Comparison of ENCODE assay signal across 24 mouse cellular contexts in genomic region chr12:14318693-14319092, GRCm38 (mm10).
DNase-seq lines count a peak whose midpoint lies in the region; ATAC-seq and TF ChIP-seq lines count a peak whose summit lies in the region.
"Had no signal": no experiment of that assay in that cellular context is flagged by ENCODE, and none has a peak within 500 bp of the region (broad histone marks: within the 10 kb centered on the region; RNA-seq: fewer than 3 reads in every experiment).

No protein-coding gene starts in this region.

- no peak for TF ChIP-seq POLR2A in limb, embryonic 14.5 days (IDR thresholded peaks at IDR 0.05; ENCODE audit: borderline replicate concordance, extremely low read depth, insufficient read depth, insufficient read length)

- no peak overlapping the region for H3K4me3 ChIP-seq in kidney, postnatal 0 days (replicated peaks; ENCODE audit: low read depth, low read length)
- no peak overlapping the region for H3K4me3 ChIP-seq in limb, embryonic 13.5 days
- H3K4me3 ChIP-seq in limb, embryonic 10.5 days, result no peak overlapping the region
- no peak overlapping the region for H3K4me3 ChIP-seq in limb, embryonic 14.5 days (replicated peaks; ENCODE audit: low read length)
- H3K4me3 ChIP-seq: embryonic facial prominence, embryonic 13.5 days; forebrain, embryonic 10.5 days; forebrain, embryonic 13.5 days; gastrocnemius, adult 2 months had no signal

- no peak for ATAC-seq in kidney, postnatal 0 days (replicated peaks; ENCODE audit: low FRiP score, low read depth)
- ATAC-seq in limb, embryonic 13.5 days (ENCODE audit: low FRiP score, low read depth), result peak; percentile 40; the same call in 1 of the 2 replicates
- ATAC-seq in limb, embryonic 14.5 days (ENCODE audit: low FRiP score, low read depth), result peak; percentile 50; the same call in 1 of the 2 replicates
- ATAC-seq: CD4-positive, CD25-positive, alpha-beta regulatory T cell, adult 4 months; forebrain, embryonic 13.5 days; forebrain, embryonic 16.5 days; hindbrain, postnatal 0 days had no signal

- no peak for TF ChIP-seq CTCF in kidney, postnatal 0 days (IDR thresholded peaks at IDR 0.05; ENCODE audit: low read depth)

- no peaks in the 10 kb centered on the region for H3K36me3 ChIP-seq in kidney, postnatal 0 days (ENCODE audit: insufficient read depth, low read length)
- H3K36me3 ChIP-seq in limb, embryonic 13.5 days, result no peaks in the 10 kb centered on the region
- H3K36me3 ChIP-seq in limb, embryonic 10.5 days, result no peaks in the 10 kb centered on the region
- H3K36me3 ChIP-seq in limb, embryonic 14.5 days (ENCODE audit: control insufficient read depth, insufficient read depth, low read length), result no peaks in the 10 kb centered on the region
- H3K36me3 ChIP-seq: embryonic facial prominence, embryonic 13.5 days; forebrain, embryonic 10.5 days had no signal

- no peak overlapping the region for H3K4me2 ChIP-seq in kidney, postnatal 0 days (ENCODE audit: low read length)
- H3K4me2 ChIP-seq in limb, embryonic 13.5 days (replicated peaks), result no peak overlapping the region
- H3K4me2 ChIP-seq in limb, embryonic 14.5 days (replicated peaks; ENCODE audit: low read depth, low read length, severe bottlenecking), result no peak overlapping the region
- H3K4me2 ChIP-seq: embryonic facial prominence, embryonic 13.5 days; forebrain, embryonic 13.5 days; heart, embryonic 11.5 days; hindbrain, embryonic 14.5 days had no signal

- intact Hi-C loops in heart, postnatal 36 days (cut with DNase I), result loop anchor here (10.0 kb wide), 1 partner anchor 714 kb away; no protein-coding TSS in a partner anchor

- no peaks in the 10 kb centered on the region for H3K4me1 ChIP-seq in kidney, postnatal 0 days (replicated peaks; ENCODE audit: insufficient read depth, low read length)
- no peaks in the 10 kb centered on the region for H3K4me1 ChIP-seq in limb, embryonic 13.5 days
- no peaks in the 10 kb centered on the region for H3K4me1 ChIP-seq in limb, embryonic 10.5 days
- no peaks in the 10 kb centered on the region for H3K4me1 ChIP-seq in limb, embryonic 14.5 days (ENCODE audit: control insufficient read depth, insufficient read depth, low read length)
- H3K4me1 ChIP-seq: embryonic facial prominence, embryonic 13.5 days; forebrain, embryonic 10.5 days; forebrain, embryonic 13.5 days had no signal

- H3K9ac ChIP-seq in kidney, postnatal 0 days (ENCODE audit: low read depth, low read length), result no peak overlapping the region
- H3K9ac ChIP-seq in limb, embryonic 13.5 days, result no peak overlapping the region
- no peak overlapping the region for H3K9ac ChIP-seq in limb, embryonic 14.5 days (ENCODE audit: low read depth, low read length, severe bottlenecking)
- H3K9ac ChIP-seq: embryonic facial prominence, embryonic 13.5 days; forebrain, embryonic 13.5 days; hindbrain, embryonic 14.5 days had no signal

- no peak overlapping the region for H3K27ac ChIP-seq in kidney, postnatal 0 days
- H3K27ac ChIP-seq in limb, embryonic 13.5 days, result no peak overlapping the region
- no peak overlapping the region for H3K27ac ChIP-seq in limb, embryonic 10.5 days
- no peak overlapping the region for H3K27ac ChIP-seq in limb, embryonic 14.5 days (replicated peaks; ENCODE audit: low read depth, low read length)
- H3K27ac ChIP-seq: embryonic facial prominence, embryonic 13.5 days; forebrain, embryonic 10.5 days; forebrain, embryonic 13.5 days; gastrocnemius, adult 2 months; hindbrain, embryonic 14.5 days; hindbrain, postnatal 0 days had no signal

- 44% methylated on average over 3 of the region's 3 CpGs for WGBS in kidney, postnatal 0 days
- 77% methylated on average over 3 of the region's 3 CpGs for WGBS in limb, embryonic 13.5 days
- WGBS in limb, embryonic 10.5 days, result 89% methylated on average over 3 of the region's 3 CpGs
- 78% methylated on average over 3 of the region's 3 CpGs for WGBS in limb, embryonic 14.5 days

- no peaks in the 10 kb centered on the region for H3K27me3 ChIP-seq in kidney, postnatal 0 days (ENCODE audit: insufficient read depth, low read length)
- H3K27me3 ChIP-seq in limb, embryonic 13.5 days, result no peaks in the 10 kb centered on the region
- no peaks in the 10 kb centered on the region for H3K27me3 ChIP-seq in limb, embryonic 10.5 days (ENCODE audit: low read depth, poor library complexity, severe bottlenecking)
- H3K27me3 ChIP-seq in limb, embryonic 14.5 days (ENCODE audit: control insufficient read depth, insufficient read depth, low read length), result no peaks in the 10 kb centered on the region
- H3K27me3 ChIP-seq: embryonic facial prominence, embryonic 13.5 days; forebrain, embryonic 13.5 days had no signal

- no peaks in the 10 kb centered on the region for H3K9me3 ChIP-seq in kidney, postnatal 0 days (replicated peaks; ENCODE audit: low read length)
- H3K9me3 ChIP-seq in limb, embryonic 13.5 days, result no peaks in the 10 kb centered on the region
- no peaks in the 10 kb centered on the region for H3K9me3 ChIP-seq in limb, embryonic 10.5 days (replicated peaks)
- H3K9me3 ChIP-seq in limb, embryonic 14.5 days (ENCODE audit: control insufficient read depth, low read length), result no peaks in the 10 kb centered on the region
- H3K9me3 ChIP-seq: embryonic facial prominence, embryonic 13.5 days; forebrain, embryonic 10.5 days; forebrain, embryonic 13.5 days had no signal

- peak; percentile 12 for DNase-seq in heart, postnatal 4 days
- no peak for DNase-seq in heart, postnatal 36 days
- DNase-seq in kidney, postnatal 0 days (ENCODE audit: low spot score), result peak; percentile 61
- DNase-seq in kidney, adult 8-10 months, result no peak
- no peak for DNase-seq in limb, embryonic 10.5 days (ENCODE audit: low spot score)
- DNase-seq in limb, embryonic 14.5 days (ENCODE audit: low spot score), result peak; percentile 53
- no peak for DNase-seq in frontal cortex, postnatal 36 days (ENCODE audit: low spot score in 2 of 2)
- DNase-seq: adrenal gland, adult 8-10 months; cerebellum, adult 11 months; cerebellum, adult 2 months; cerebellum, adult 9-11 months; cerebellum, postnatal 25 days; gastrocnemius, adult 2 months; gastrocnemius, postnatal 14 days; heart, adult 11 months had no signal

Comparison
In these comparisons a context has a peak if more than half of its experiments do, and no peak if none do; other contexts are left out.
1. DNase-seq: peak in heart, postnatal 4 days (single experiment), kidney, postnatal 0 days (single experiment) and limb, embryonic 14.5 days (single experiment); none in heart, postnatal 36 days (0 of 2), kidney, adult 8-10 months (0 of 2), limb, embryonic 10.5 days (single experiment) and frontal cortex, postnatal 36 days (0 of 2).